8 mouse cellular contexts compared by ENCODE assay signal in the genomic region with DNA sequence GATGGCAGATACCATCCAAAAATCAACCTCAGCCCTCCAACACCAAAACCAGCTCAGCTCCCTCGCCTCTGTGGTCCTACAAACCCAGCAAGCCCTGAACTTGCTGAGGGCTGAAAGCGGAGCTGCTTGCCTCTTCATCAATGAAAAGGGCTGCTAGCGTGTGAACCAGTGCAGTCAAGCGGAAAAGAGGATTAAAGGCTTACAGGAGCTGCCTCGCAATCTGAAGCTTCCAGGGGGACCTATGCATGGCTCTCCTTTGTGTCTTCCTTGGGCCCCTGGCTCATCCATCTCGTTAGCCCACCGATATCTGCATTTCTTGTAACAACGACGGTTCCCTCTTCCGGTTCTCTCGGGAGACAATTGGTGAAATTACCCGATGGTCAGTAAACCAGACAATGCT.
DNase-seq lines count a peak whose midpoint lies in the region; ATAC-seq lines count a peak whose summit lies in the region.

No protein-coding gene starts in this region.

- no peaks in the 10 kb centered on the region for H3K36me3 ChIP-seq in kidney, embryonic 14.5 days (ENCODE audit: control insufficient read depth, insufficient read depth, low read length)
- no peaks in the 10 kb centered on the region for H3K36me3 ChIP-seq in hindbrain, embryonic 12.5 days
- no peaks in the 10 kb centered on the region for H3K36me3 ChIP-seq in neural tube, embryonic 12.5 days

- H3K4me3 ChIP-seq in kidney, embryonic 14.5 days (ENCODE audit: low read length), result 0 out of 2 replicates have a peak overlapping the region, but pooled peaks have one; percentile 13
- H3K4me3 ChIP-seq in hindbrain, embryonic 12.5 days, result peak overlapping the region; percentile 5
- no peak overlapping the region for H3K4me3 ChIP-seq in neural tube, embryonic 12.5 days

- no peak overlapping the region for H3K27ac ChIP-seq in kidney, embryonic 14.5 days (ENCODE audit: low read depth, low read length)
- no peak overlapping the region for H3K27ac ChIP-seq in hindbrain, embryonic 12.5 days
- H3K27ac ChIP-seq in neural tube, embryonic 12.5 days, result no peak overlapping the region

- WGBS in kidney, embryonic 14.5 days, result 8% methylated on average over 12 of the region's 12 CpGs
- 8% methylated on average over 12 of the region's 12 CpGs for WGBS in hindbrain, embryonic 12.5 days
- 3% methylated on average over 12 of the region's 12 CpGs for WGBS in neural tube, embryonic 12.5 days

- 0 out of 2 replicates have a peak overlapping the region, but pooled peaks have one; percentile 31 for H3K9ac ChIP-seq in kidney, embryonic 14.5 days (ENCODE audit: low read depth, low read length)
- no peak overlapping the region for H3K9ac ChIP-seq in hindbrain, embryonic 12.5 days
- no peak overlapping the region for H3K9ac ChIP-seq in neural tube, embryonic 12.5 days

- H3K4me1 ChIP-seq in kidney, embryonic 14.5 days (ENCODE audit: control insufficient read depth, insufficient read depth, low read length), result 0 out of 2 replicates have a peak, but pooled peaks cover 4% of the 10 kb centered on the region
- peaks cover 14% of the 10 kb centered on the region for H3K4me1 ChIP-seq in hindbrain, embryonic 12.5 days
- no peaks in the 10 kb centered on the region; the same call in 1 of the 2 replicates for H3K4me1 ChIP-seq in neural tube, embryonic 12.5 days

- no peak for ATAC-seq in kidney, embryonic 14.5 days (ENCODE audit: low FRiP score, low TSS enrichment)
- ATAC-seq in hindbrain, embryonic 12.5 days (ENCODE audit: low FRiP score), result peak; percentile 58; the same call in 1 of the 2 replicates
- no peak for ATAC-seq in neural tube, embryonic 12.5 days (ENCODE audit: low FRiP score, low read depth)
- ATAC-seq in erythroid progenitor cell, adult 5-6 weeks (replicated peaks; ENCODE audit: low FRiP score, poor library complexity, severe bottlenecking), result no peak
- no peak for ATAC-seq in erythroblast, adult 5-6 weeks (replicated peaks; ENCODE audit: low FRiP score, poor library complexity, severe bottlenecking)

- H3K9me3 ChIP-seq in kidney, embryonic 14.5 days (ENCODE audit: control insufficient read depth, low read length), result no peaks in the 10 kb centered on the region
- peaks cover 4% of the 10 kb centered on the region; the same call in 1 of the 2 replicates for H3K9me3 ChIP-seq in hindbrain, embryonic 12.5 days (replicated peaks)
- 0 out of 2 replicates have a peak, but pooled peaks cover 6% of the 10 kb centered on the region for H3K9me3 ChIP-seq in neural tube, embryonic 12.5 days

- H3K27me3 ChIP-seq in kidney, embryonic 14.5 days (ENCODE audit: control insufficient read depth, insufficient read depth, low read length), result no peaks in the 10 kb centered on the region
- no peaks in the 10 kb centered on the region for H3K27me3 ChIP-seq in hindbrain, embryonic 12.5 days
- H3K27me3 ChIP-seq in neural tube, embryonic 12.5 days (replicated peaks), result no peaks in the 10 kb centered on the region

- peak overlapping the region; percentile 36 for H3K4me2 ChIP-seq in kidney, embryonic 14.5 days (replicated peaks; ENCODE audit: low read depth, low read length)
- peak overlapping the region; percentile 39 for H3K4me2 ChIP-seq in hindbrain, embryonic 12.5 days (replicated peaks)
- H3K4me2 ChIP-seq in neural tube, embryonic 12.5 days (replicated peaks), result peak overlapping the region; percentile 30

- no peak for DNase-seq in kidney, adult 18-20 months
- peak; percentile 30 to 54 for DNase-seq in cerebellum, postnatal 25 days
- DNase-seq in lung, postnatal 10 days, result no peak

Comparison
In these comparisons a context has a peak if more than half of its experiments do, and no peak if none do; other contexts are left out.
1. DNase-seq: peak in cerebellum, postnatal 25 days (2 of 2); none in kidney, adult 18-20 months (single experiment) and lung, postnatal 10 days (single experiment).
2. Peak in every context shown above with its lines, with median percentiles within 50 percentile points of each other: H3K4me2 ChIP-seq.